Mouse (Mus musculus) skeletal muscle tissue, adult 2 months (tissue): ENCODE data around the gene Prl2c2.
"Not testable (repeated sequence)": the region's sequence is repeated elsewhere in the genome, so short reads cannot be mapped to it uniquely, and the experiment has no call there.

ENCODE experiments used
- DNase-seq: peaks from one replicate; pipeline ENCODE4 v3.0.0-alpha.2; 2012; ENCODE audit warnings: low read depth, low spot score

Prl2c2 gene

DNA sequence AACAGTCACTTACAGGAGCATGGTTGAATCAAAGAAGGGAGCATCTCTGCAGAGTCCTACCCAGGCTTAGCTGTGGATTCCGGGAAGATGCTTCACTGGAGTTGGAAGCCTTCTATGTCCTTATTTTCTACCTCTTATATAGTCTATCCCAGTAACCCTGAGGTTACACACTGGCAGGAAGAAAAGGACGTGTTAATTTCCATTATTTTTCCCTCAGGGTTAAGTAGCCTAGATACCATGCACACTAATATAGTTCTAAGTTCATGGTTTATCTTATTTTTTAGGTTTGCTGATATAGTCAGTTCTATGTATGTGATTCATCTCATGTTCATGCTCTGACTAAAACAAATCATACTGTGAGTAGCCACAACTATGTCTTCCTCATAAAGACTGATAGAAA, at the start of gene Prl2c2:
Gene Prl2c2 (minus strand): TSS at position 101 of the 400 bp plus-strand sequence.
- not testable (repeated sequence) for DNase-seq

DNA sequence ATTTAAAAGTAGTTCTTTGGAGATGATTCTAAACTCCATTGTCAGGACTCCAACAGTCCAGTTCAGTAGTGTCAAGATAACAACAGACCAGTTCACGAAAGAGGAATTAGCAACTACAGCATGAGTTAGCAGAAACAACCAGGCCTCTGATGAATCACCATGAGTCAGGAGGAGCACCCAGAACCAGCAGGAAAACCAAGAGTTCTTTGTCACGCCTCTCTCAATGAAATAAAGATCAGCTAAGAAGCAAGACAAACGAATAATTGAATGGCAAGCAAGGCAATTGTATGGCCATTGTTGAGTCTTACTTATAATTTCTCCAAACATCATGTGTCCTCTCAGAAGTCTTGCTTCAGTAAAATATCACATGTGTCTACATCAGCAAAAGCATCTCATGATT, 20.7 kb upstream of the Prl2c2 start:
- DNase-seq: not testable (repeated sequence)

DNA sequence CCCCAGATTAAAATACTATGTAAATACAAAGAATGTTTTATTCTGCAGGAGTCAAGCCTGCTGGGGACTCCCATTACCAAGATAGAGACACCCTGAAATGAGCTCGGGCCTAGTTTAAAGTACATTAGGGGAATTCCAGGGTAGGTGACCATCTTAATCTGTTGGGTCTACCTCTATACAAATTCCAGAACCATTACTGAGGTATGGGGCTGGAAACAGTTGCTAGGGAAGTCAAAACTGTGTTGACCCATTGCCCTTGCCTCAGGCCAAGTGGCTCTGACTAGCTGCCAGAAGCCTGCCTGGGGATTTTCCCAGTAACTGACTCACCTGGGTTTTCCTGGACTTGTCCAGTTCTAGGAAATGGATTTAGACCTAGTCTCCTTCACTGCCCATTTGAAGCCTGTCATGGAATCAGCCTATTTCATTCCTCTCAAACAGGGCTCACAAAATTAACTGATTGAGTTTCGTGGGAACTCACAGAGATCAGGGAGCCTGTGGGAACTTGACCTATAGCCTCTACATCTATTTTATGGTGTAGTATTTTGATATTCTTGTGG, 8.9 kb upstream of the Prl2c2 start:
- not testable (repeated sequence) for DNase-seq
